Mouse (Mus musculus): ENCODE results near the gene Whamm. TPM values are rescaled to one million over a fixed set of nuclear protein-coding genes. Genes with fewer than 3 reads are reported as not detected.

Whamm gene
- polyA plus RNA-seq, 1 experiment from 2014 or later: 7.8 TPM

DNA sequence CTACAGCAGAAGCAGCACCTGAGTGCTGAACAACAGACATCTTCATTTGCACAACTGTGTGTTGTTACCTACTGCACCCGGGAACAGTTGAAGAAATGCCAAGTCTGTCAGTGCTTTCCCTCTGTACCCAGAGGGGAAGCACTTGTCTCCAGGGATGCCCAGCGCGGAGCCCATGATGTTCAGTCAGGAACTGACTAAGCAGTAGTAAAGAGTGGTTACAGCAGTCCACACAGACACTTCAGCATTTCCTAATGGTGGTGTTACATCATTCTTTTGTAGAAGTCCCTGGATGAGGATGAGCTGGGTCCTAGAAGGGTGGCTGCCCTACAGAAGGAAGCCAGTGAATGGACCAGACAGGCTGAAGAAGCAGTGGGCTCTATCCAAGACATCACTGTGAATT, 6.8 kb downstream of the Whamm start:
- 96% methylated on average over 3 of the region's 3 CpGs for WGBS
- Histone ChIP-seq H3K9me3 (replicated peaks) (no peaks in the 10 kb centered on the region), H3K36me3 (peaks cover 26% of the 10 kb centered on the region), H3K4me3 (no peak overlapping the region), H3K27ac (no peak overlapping the region), H3K9ac (no peak overlapping the region), H3K4me2 (replicated peaks) (no peak overlapping the region), H3K27me3 (no peaks in the 10 kb centered on the region), H3K4me1 (peaks cover 7% of the 10 kb centered on the region)
- no peak for ATAC-seq (ENCODE audit: low FRiP score)

DNA sequence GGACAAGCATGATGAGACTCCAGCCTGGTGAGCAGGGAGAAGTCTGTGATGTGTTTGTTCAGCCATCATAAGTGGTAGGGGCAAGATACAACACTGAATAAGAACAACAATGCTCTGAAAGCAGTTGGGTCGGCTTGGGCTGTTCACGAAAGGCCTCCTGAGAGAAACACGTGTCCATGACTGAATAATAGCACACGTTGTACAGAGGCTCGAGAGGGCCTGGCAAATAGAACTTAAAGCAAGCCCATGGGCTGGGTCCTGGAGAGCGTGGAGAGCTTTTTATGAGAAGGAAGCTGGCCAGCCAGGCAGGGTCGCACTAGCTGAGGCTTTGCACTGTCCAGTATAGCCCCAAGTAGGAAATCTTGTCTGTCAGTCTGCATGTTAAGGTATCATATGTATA, 7.3 kb downstream of the Whamm start:
- Histone ChIP-seq H3K27ac (no peak overlapping the region), H3K27me3 (no peaks in the 10 kb centered on the region), H3K4me2 (replicated peaks) (no peak overlapping the region), H3K9me3 (replicated peaks) (no peaks in the 10 kb centered on the region), H3K4me1 (0 out of 2 replicates have a peak, but pooled peaks cover 3% of the 10 kb centered on the region), H3K36me3 (peaks cover 26% of the 10 kb centered on the region), H3K4me3 (no peak overlapping the region), H3K9ac (no peak overlapping the region)
- ATAC-seq (ENCODE audit: low FRiP score): no peak
- WGBS: 86% methylated on average over 7 of the region's 7 CpGs

DNA sequence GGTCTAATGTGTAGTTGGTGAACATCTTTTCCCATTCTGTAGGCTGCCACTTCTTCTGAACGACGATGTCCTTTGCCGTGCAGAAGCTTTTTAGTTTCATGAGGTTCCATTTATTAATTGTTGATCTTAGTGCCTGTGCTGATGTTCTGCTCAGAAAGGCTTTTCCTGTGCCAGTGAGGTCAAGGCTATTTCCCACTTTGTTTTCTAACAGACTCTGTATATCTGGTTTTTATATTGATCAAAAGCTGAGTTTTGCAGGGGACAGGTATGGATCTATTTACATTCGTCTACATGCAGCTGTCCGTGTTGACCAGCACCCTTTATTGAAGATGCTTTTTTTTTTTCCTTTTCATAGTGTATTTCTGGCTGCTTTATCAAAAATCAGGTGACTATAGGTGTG, 8.2 kb downstream of the Whamm start:
- WGBS: 97% methylated on average over 5 of the region's 5 CpGs
- Histone ChIP-seq H3K4me3 (no peak overlapping the region), H3K27ac (no peak overlapping the region), H3K9me3 (replicated peaks) (no peaks in the 10 kb centered on the region), H3K36me3 (peaks cover 26% of the 10 kb centered on the region), H3K4me1 (no peaks in the 10 kb centered on the region), H3K4me2 (replicated peaks) (no peak overlapping the region), H3K27me3 (no peaks in the 10 kb centered on the region), H3K9ac (no peak overlapping the region)
- no peak for ATAC-seq (ENCODE audit: low FRiP score)

DNA sequence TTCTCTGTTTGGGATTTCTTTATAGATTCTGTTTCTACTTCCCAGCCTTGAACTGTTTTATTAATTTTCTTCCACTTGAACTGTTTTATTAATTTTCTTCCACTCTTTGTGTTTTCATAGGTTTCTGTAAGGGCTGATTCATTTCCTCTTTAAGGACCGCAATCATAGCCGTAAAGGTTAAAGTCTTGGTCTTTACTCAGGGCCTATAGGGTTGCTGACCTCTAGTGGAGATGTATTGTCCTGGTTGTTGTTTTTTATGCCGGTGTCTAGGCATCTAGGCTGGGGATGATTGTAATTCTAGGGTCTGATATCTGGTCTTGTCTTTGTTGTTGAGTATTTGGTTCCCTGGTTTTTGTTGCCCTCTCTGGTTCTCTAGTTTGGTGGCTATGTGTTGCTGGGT, 12.4 kb downstream of the Whamm start:
- Histone ChIP-seq H3K4me1 (no peaks in the 10 kb centered on the region), H3K4me3 (no peak overlapping the region), H3K4me2 (replicated peaks) (no peak overlapping the region), H3K9ac (no peak overlapping the region), H3K36me3 (peaks cover 33% of the 10 kb centered on the region), H3K9me3 (replicated peaks) (no peaks in the 10 kb centered on the region), H3K27me3 (no peaks in the 10 kb centered on the region), H3K27ac (no peak overlapping the region)
- WGBS: 79% methylated on average over 3 of the region's 3 CpGs
- ATAC-seq (ENCODE audit: low FRiP score): no peak

DNA sequence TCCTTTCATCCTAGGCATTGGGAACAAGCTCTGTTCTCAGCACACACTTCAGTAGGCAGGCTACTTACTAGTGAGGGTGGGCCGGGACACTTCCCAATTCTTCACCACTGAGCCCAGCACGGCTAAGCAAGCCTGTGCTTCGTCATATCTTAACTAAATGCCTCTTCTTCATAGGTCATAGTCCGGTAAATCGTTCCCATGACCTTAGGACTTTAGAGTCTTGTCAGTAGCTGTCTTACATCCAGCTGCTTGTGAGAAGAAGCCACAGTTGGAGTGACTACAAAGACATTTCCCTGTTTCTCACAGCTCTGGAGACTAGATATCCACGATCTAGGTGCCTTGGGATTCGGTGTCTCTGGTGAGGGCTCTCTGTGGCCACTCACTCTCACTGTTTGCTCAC, 14.3 kb downstream of the Whamm start:
- no peaks in the 10 kb centered on the region for H3K9me3 ChIP-seq (replicated peaks)
- 91% methylated on average over 7 of the region's 7 CpGs for WGBS
- no peaks in the 10 kb centered on the region for H3K4me1 ChIP-seq
- no peak for ATAC-seq (ENCODE audit: low FRiP score)
- no peak overlapping the region for H3K27ac ChIP-seq
- no peak overlapping the region for H3K4me2 ChIP-seq (replicated peaks)
- H3K36me3 ChIP-seq: peaks cover 36% of the 10 kb centered on the region
- H3K27me3 ChIP-seq: no peaks in the 10 kb centered on the region
- H3K4me3 ChIP-seq: no peak overlapping the region
- H3K9ac ChIP-seq: no peak overlapping the region

DNA sequence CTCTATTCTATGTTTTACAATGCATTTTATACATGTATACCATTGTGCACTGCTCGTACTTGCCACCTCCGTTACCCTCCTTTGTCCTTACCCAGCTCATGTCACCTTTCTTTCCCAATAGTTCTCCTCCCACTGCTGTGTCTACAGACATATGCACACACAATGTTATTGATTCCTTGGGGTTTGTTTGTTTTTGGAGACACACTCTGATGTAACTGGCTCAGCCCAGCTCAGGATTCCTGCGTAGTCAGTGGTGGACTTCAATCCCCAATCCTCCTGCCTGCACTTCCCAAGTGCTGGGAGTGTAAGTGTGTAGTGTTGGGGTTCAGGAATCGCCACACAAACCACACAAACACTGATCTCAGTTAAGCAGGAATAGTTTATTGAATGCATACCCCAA, 16.2 kb downstream of the Whamm start:
- H3K4me3 ChIP-seq: no peak overlapping the region
- H3K4me2 ChIP-seq (replicated peaks): no peak overlapping the region
- no peak overlapping the region for H3K9ac ChIP-seq
- WGBS: 80% methylated on average over 4 of the region's 4 CpGs
- H3K9me3 ChIP-seq (replicated peaks): no peaks in the 10 kb centered on the region
- no peaks in the 10 kb centered on the region for H3K4me1 ChIP-seq
- no peak for ATAC-seq (ENCODE audit: low FRiP score)
- no peak overlapping the region for H3K27ac ChIP-seq
- peaks cover 46% of the 10 kb centered on the region for H3K36me3 ChIP-seq
- H3K27me3 ChIP-seq: no peaks in the 10 kb centered on the region

DNA sequence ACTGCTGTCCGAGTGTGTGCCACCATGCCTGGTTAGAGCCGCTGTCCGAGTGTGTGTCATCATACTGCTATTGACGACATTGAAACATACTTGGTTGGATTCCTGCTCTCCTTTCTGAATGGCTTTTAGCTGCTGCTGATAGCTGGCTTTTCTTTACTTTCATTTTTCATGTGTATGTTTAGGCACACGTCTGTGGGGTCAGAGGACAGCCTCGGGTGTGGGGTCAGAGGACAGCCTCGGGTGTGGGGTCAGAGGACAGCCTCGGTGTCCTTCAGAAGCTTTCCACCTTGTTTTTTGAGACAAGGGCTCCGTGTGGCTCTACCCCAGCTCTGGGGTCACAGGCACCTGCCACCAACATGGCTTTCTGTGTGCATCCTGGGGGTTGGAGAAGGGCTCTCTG, 21.6 kb downstream of the Whamm start:
- WGBS: 89% methylated on average over 9 of the region's 9 CpGs

DNA sequence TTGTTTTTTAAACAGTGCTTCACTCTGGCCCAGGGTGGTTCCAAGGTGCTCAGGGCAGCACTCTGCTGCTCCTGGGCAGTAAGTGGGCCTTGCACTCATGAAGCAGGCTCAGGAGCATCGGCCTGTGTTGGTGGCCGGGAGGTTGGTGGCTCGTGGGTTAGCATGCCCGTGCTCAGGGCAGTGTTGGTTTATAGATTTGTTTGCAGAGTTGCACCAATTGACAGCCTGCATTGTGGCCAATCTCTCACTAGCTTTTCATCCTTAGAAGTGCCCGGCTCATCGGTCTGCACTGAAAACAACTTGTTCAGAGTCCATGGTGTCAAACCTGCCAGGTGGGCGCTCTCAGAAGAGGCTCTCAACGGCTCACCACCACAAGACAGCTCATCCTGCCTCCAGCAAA, 22.3 kb downstream of the Whamm start:
- H3K9ac ChIP-seq: no peak overlapping the region
- no peaks in the 10 kb centered on the region for H3K9me3 ChIP-seq (replicated peaks)
- H3K27ac ChIP-seq: no peak overlapping the region
- H3K27me3 ChIP-seq: no peaks in the 10 kb centered on the region
- ATAC-seq (ENCODE audit: low FRiP score): no peak
- 91% methylated on average over 8 of the region's 8 CpGs for WGBS
- no peak overlapping the region for H3K4me3 ChIP-seq
- no peaks in the 10 kb centered on the region for H3K4me1 ChIP-seq
- peaks cover 76% of the 10 kb centered on the region for H3K36me3 ChIP-seq
- H3K4me2 ChIP-seq (replicated peaks): no peak overlapping the region

More for the DNA sequence above, 21.6 kb downstream of the Whamm start:
- no peak overlapping the region for H3K4me3 ChIP-seq
- H3K9ac ChIP-seq: no peak overlapping the region
- no peak overlapping the region for H3K27ac ChIP-seq
- no peaks in the 10 kb centered on the region for H3K27me3 ChIP-seq
- no peaks in the 10 kb centered on the region for H3K4me1 ChIP-seq
- no peak for ATAC-seq (ENCODE audit: low FRiP score)
- no peaks in the 10 kb centered on the region for H3K9me3 ChIP-seq (replicated peaks)
- no peak overlapping the region for H3K4me2 ChIP-seq (replicated peaks)
- peaks cover 75% of the 10 kb centered on the region for H3K36me3 ChIP-seq

DNA sequence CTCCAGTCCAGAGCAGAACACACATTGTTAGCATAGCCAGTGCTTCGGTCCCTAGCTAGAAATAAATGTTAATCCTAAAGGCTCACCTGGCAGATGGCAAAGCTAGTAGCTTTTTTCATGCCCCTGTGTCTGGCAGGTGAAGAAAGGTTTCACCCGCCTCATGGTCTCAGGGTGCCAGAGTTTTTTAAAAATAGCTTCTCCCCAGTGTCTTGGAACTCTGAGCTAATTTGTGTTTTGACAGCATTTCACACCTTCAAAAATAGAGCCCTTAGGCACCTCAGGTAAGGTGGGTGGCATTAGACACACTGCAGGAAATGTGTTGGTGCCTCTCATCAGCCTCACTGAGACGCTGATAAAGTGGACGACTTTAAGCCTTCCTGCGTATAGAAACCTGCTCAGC, 24.0 kb downstream of the Whamm start:
- Histone ChIP-seq H3K4me3 (no peak overlapping the region), H3K27me3 (no peaks in the 10 kb centered on the region), H3K9ac (no peak overlapping the region), H3K9me3 (replicated peaks) (no peaks in the 10 kb centered on the region), H3K4me2 (replicated peaks) (no peak overlapping the region), H3K4me1 (no peaks in the 10 kb centered on the region), H3K36me3 (peaks cover 71% of the 10 kb centered on the region), H3K27ac (no peak overlapping the region)
- ATAC-seq (ENCODE audit: low FRiP score): no peak
- 90% methylated on average over 5 of the region's 5 CpGs for WGBS

DNA sequence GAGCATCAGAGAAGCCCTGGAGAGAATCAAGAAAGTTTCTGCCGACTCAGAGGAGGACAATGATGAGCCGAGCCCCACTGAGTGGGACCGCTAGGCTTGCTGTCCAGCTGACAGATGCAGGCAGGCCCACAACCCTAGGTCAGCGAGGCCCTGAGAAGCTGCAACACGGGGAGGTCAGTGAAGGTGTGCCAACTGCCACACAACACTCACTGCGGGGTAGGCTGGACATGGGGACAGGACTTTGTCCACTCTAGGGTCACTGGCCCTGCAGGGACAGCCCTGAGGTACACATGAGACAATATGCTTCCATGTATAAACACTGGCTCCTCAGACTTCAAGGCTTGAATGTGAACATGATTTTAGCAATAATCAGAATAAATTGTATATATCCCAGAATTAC, 25.0 kb downstream of the Whamm start:
- WGBS: 88% methylated on average over 6 of the region's 6 CpGs
- no peak overlapping the region for H3K4me3 ChIP-seq
- H3K36me3 ChIP-seq: peaks cover 69% of the 10 kb centered on the region
- H3K27me3 ChIP-seq: no peaks in the 10 kb centered on the region
- H3K9ac ChIP-seq: no peak overlapping the region
- no peak overlapping the region for H3K27ac ChIP-seq
- no peak for ATAC-seq (ENCODE audit: low FRiP score)
- H3K4me2 ChIP-seq (replicated peaks): no peak overlapping the region
- no peaks in the 10 kb centered on the region for H3K9me3 ChIP-seq (replicated peaks)
- no peaks in the 10 kb centered on the region for H3K4me1 ChIP-seq

DNA sequence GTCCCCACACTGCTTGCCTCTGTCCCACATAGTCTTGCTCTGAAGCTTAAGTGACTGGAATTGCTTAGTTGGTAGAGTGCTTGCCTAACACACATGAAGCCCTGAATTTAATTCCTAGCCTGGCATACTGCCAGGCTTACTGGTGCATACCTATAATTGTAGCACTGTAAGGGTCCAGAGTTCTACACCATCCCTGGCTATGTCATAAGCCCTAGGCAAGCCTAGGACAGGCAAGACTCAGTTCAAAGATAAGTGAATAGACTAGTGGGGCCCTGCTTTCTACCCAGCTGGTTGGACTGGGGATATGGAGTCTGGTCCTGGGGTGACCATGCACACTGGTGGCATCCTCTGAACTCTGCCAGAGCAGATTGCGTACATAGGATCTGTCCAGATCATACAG, 26.6 kb downstream of the Whamm start:
- Histone ChIP-seq H3K27ac (no peak overlapping the region), H3K9ac (no peak overlapping the region), H3K9me3 (replicated peaks) (no peaks in the 10 kb centered on the region), H3K27me3 (no peaks in the 10 kb centered on the region), H3K36me3 (peaks cover 55% of the 10 kb centered on the region), H3K4me3 (no peak overlapping the region), H3K4me1 (no peaks in the 10 kb centered on the region), H3K4me2 (replicated peaks) (no peak overlapping the region)
- ATAC-seq (ENCODE audit: low FRiP score): no peak
- WGBS: 90% methylated on average over 1 of the region's 1 CpGs

DNA sequence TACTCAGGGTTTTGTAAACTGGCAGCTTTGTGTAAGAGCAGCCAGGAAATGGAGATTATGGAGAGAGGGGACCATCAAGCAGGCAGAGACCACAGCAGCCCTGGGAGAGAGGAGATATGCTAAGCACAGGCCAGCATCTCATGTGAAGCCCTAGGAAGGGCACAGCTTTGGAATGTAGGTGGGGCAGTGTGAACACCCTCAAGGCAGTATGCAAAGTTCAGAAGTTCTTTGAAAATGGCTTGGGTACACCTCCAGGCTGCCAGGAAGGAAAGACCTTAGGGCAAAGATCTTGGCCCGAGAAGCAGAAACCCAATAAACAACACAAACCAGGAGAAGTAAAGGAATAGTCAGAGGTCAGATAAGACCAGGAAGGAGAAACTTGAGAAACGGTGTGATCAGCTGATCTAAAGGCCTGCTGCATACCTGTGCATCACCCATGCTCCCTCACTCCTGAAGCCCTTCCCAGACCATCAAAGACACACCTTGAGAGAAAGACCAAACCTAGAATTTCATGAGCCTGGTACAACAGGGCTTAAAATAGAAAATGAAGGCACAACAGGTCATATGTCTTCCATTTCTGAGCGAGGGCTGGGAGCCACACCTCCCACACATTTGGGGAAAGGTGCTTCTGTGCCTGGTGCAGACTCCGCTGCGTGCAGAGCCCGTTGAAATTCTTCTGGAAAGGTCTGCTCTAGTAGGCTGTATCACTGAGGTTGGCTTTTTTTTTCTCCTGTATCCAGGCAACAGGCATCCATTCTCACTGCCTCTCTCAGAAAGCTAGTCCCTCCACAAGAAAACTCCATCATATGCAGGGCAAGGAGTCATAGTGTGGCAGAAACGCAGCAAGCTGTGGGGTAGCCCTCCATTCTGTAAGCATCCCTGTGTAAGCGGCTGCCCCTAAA, 28.6 kb downstream of the Whamm start:
- no peak overlapping the region for H3K27ac ChIP-seq
- ATAC-seq (ENCODE audit: low FRiP score): no peak

DNA sequence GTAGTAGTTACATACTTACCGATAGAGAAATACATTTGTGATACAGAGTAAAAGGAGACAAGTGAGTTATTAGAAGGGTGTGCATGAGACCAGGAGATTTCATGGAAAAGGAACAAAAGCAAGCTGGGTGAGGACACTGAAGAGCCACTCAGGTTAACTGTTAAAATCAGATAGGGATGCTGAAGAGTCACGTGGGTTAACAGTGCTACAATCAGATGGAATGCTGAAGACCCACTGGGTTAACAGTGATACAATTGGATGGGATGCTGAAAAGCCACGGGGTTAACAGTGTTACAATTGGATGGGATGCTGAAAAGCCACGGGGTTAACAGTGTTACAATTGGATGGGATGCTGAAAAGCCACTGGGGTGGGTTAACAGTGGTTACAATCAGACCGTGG, 33.9 kb downstream of the Whamm start:
- no peak overlapping the region for H3K27ac ChIP-seq
- no peaks in the 10 kb centered on the region for H3K27me3 ChIP-seq
- WGBS: 75% methylated on average over 5 of the region's 5 CpGs
- no peak overlapping the region for H3K9ac ChIP-seq
- no peaks in the 10 kb centered on the region for H3K9me3 ChIP-seq (replicated peaks)
- ATAC-seq (ENCODE audit: low FRiP score): no peak
- H3K36me3 ChIP-seq: no peaks in the 10 kb centered on the region
- no peak overlapping the region for H3K4me3 ChIP-seq
- no peaks in the 10 kb centered on the region for H3K4me1 ChIP-seq
- no peak overlapping the region for H3K4me2 ChIP-seq (replicated peaks)

More for the DNA sequence above, 28.6 kb downstream of the Whamm start:
- H3K27me3 ChIP-seq: no peaks in the 10 kb centered on the region
- no peak overlapping the region for H3K9ac ChIP-seq
- H3K4me1 ChIP-seq: no peaks in the 10 kb centered on the region
- WGBS: 72% methylated on average over 8 of the region's 8 CpGs
- H3K9me3 ChIP-seq (replicated peaks): no peaks in the 10 kb centered on the region
- no peak overlapping the region for H3K4me2 ChIP-seq (replicated peaks)
- no peak overlapping the region for H3K4me3 ChIP-seq
- H3K36me3 ChIP-seq: peaks cover 36% of the 10 kb centered on the region
